Mouse (Mus musculus) liver, postnatal 0 days (tissue): ENCODE data around the gene Olfr522.

Source experiments
- CTCF ChIP-seq: sonication (generic); IDR thresholded peaks from 2 replicates; pipeline ENCODE4 v1.5.1; 2016; ENCODE audit warnings: antibody characterized with exemption, low read depth
- EP300 ChIP-seq: IDR thresholded peaks from 2 replicates; pipeline ENCODE4 v1.6.1; 2016; ENCODE audit warnings: antibody characterized with exemption, low read depth, mild to moderate bottlenecking

- TF ChIP-seq CTCF (no peak), EP300 (no peak)
These were observed 52.6 kb downstream of the Olfr522 start for GRCm38 (mm10) chr7:140111943-140112342.
